Mouse (Mus musculus) thymus, adult 2 months (tissue): ENCODE results near the gene Gfra4.

Source experiments
- CTCF ChIP-seq: fragments of 200-500 bp; IDR thresholded peaks from 2 replicates; pipeline ENCODE4 v1.5.1; 2012; ENCODE audit warnings: mild to moderate bottlenecking, control low read depth, low read length, moderate library complexity, borderline replicate concordance; ENCODE audit not compliant: control insufficient read depth, poor library complexity, insufficient read depth; ENCODE audit errors: extremely low read depth
- POLR2A ChIP-seq: fragments of 200-500 bp; IDR thresholded peaks from 2 replicates; pipeline ENCODE4 v1.6.1; 2012; ENCODE audit warnings: mild to moderate bottlenecking, low read length, control low read depth, moderate library complexity; ENCODE audit not compliant: control insufficient read depth, poor library complexity, insufficient read depth; ENCODE audit errors: extremely low read depth

- TF ChIP-seq CTCF (no peak), POLR2A (no peak)
Measured at GRCm38 (mm10) chr2:131036343-131036742, 6.5 kb downstream of the Gfra4 start.
